Mouse (Mus musculus) thymus, adult 2 months (tissue): Measurements from ENCODE around the gene Chid1.

Source experiments
- CTCF ChIP-seq: fragments of 200-500 bp; IDR thresholded peaks from 2 replicates; pipeline ENCODE4 v1.5.1; 2012; ENCODE audit warnings: mild to moderate bottlenecking, control low read depth, low read length, moderate library complexity, borderline replicate concordance; ENCODE audit not compliant: control insufficient read depth, poor library complexity, insufficient read depth; ENCODE audit errors: extremely low read depth
- POLR2A ChIP-seq: fragments of 200-500 bp; IDR thresholded peaks from 2 replicates; pipeline ENCODE4 v1.6.1; 2012; ENCODE audit warnings: mild to moderate bottlenecking, low read length, control low read depth, moderate library complexity; ENCODE audit not compliant: control insufficient read depth, poor library complexity, insufficient read depth; ENCODE audit errors: extremely low read depth

DNA sequence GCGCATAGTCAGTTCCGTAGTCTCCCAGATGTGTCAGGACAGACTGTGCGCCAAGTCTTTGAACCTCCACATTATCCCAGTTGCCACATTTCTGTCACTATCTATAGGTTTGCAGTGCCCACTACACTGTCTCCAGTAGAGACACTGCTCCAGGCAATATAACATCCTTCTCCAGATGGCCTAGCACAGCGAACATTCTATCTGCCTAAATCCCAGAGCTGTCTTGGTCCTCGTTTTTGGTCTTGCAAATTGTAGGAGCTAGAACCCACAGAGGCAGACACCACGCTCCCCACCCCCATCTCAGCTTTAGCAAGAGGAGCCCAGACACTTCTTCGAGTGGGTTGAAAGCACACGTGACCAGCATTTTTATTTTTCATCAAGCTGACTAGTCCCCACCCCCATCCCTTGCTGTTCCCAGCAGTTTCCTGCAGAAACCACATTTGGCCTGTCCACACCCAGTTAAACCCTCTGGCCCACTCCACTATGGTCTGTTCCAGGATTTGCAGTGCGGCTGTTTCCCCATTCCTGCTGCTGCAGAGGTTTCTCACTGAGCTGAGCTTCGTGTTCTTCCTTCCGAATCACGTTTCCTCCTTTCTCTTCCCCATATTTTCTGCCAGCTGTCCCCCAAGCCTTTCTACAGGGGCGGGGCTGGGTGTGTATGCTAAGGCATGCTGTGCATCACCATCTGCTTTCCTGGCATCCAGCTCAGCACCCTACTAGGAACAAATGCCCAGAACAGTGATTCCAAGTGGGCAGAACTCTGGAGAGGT is 840 bp upstream of the Chid1 start:
- no peak for TF ChIP-seq POLR2A
- no peak for TF ChIP-seq CTCF
